ENCODE assay signal across 24 mouse cellular contexts in the genomic region with DNA sequence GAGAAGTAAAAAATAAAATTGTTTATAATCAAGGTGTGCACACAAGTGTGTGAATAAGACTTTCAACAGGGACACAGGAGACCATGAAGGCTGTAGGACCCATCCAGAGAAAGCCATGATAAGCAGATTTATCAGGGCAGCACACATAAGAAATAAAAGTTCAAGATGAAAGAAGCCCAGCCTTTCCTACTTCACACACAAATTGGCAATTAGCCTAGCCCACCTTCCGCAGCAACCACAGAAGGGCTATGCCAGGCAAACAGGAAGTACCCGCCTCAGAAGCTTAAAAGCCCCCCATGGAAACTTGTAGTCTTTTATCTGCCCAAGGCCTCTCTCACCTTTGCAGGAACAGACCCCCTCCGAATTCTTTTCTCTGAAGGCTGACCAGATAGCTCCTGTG.
DNase-seq lines count a peak whose midpoint lies in the region; ATAC-seq and TF ChIP-seq lines count a peak whose summit lies in the region.
"Had no signal": no experiment of that assay in that cellular context is flagged by ENCODE, and none has a peak within 500 bp of the region (broad histone marks: within the 10 kb centered on the region; RNA-seq: fewer than 3 reads in every experiment).

No protein-coding gene starts in this region.

- H3K4me3 ChIP-seq in spleen, adult 2 months (ENCODE audit: extremely low read depth, insufficient read depth, insufficient read length): no peak overlapping the region
- no peak overlapping the region for H3K4me3 ChIP-seq in forebrain, embryonic 14.5 days (ENCODE audit: low read depth, low read length)
- H3K4me3 ChIP-seq: embryonic facial prominence, embryonic 15.5 days; erythroblast, embryonic 14.5 days; forebrain, embryonic 10.5 days; heart, embryonic 10.5 days; hindbrain, embryonic 15.5 days had no signal

- no peak for TF ChIP-seq POLR2A in spleen, adult 2 months (IDR thresholded peaks at IDR 0.05; ENCODE audit: low read depth, low read length)

- peak; percentile 24; the same call in 1 of the 2 replicates for ATAC-seq in megakaryocyte progenitor cell, adult 5-6 weeks (replicated peaks; ENCODE audit: poor library complexity)
- no peak for ATAC-seq in forebrain, embryonic 14.5 days
- ATAC-seq: CD4-positive, CD25-positive, alpha-beta regulatory T cell, adult 4 months; forebrain, embryonic 16.5 days; Patski had no signal

- 36% methylated on average over 3 of the region's 3 CpGs for WGBS in spleen, adult 2 months
- 77% methylated on average over 3 of the region's 3 CpGs for WGBS in forebrain, embryonic 14.5 days

- H3K9ac ChIP-seq in forebrain, embryonic 14.5 days (ENCODE audit: low read length): no peak overlapping the region
- H3K9ac ChIP-seq: embryonic facial prominence, embryonic 15.5 days; hindbrain, embryonic 15.5 days had no signal

- no peak overlapping the region for H3K4me2 ChIP-seq in forebrain, embryonic 14.5 days (ENCODE audit: low read length)
- H3K4me2 ChIP-seq: embryonic facial prominence, embryonic 15.5 days; hindbrain, embryonic 15.5 days had no signal

- H3K4me1 ChIP-seq in spleen, adult 2 months (ENCODE audit: control insufficient read depth, insufficient read depth, insufficient read length): peaks cover 4% of the 10 kb centered on the region; the same call in 1 of the 2 replicates
- H3K4me1 ChIP-seq in forebrain, embryonic 14.5 days (ENCODE audit: control insufficient read depth, insufficient read depth, low read length): no peaks in the 10 kb centered on the region
- H3K4me1 ChIP-seq: embryonic facial prominence, embryonic 15.5 days; forebrain, embryonic 10.5 days; heart, embryonic 10.5 days; hindbrain, embryonic 15.5 days had no signal

- H3K27me3 ChIP-seq in spleen, adult 2 months (ENCODE audit: control insufficient read depth, insufficient read depth, low read length): no peaks in the 10 kb centered on the region
- H3K27me3 ChIP-seq in forebrain, embryonic 14.5 days (replicated peaks; ENCODE audit: control insufficient read depth, insufficient read depth, low read length): no peaks in the 10 kb centered on the region
- H3K27me3 ChIP-seq: embryonic facial prominence, embryonic 15.5 days; hindbrain, embryonic 15.5 days; Patski had no signal

- H3K36me3 ChIP-seq in spleen, adult 2 months (ENCODE audit: control insufficient read depth, insufficient read depth, low read length): no peaks in the 10 kb centered on the region
- no peaks in the 10 kb centered on the region for H3K36me3 ChIP-seq in forebrain, embryonic 14.5 days (ENCODE audit: control insufficient read depth, insufficient read depth, low read length)
- H3K36me3 ChIP-seq: embryonic facial prominence, embryonic 15.5 days; forebrain, embryonic 10.5 days; G1E; heart, embryonic 10.5 days; hindbrain, embryonic 15.5 days had no signal

- intact Hi-C loops in heart, postnatal 10 days (cut with DNase I): no loop called here

- no peak for TF ChIP-seq CTCF in spleen, adult 2 months (IDR thresholded peaks at IDR 0.05; ENCODE audit: extremely low read depth, insufficient read depth, insufficient read length, insufficient replicate concordance)

- no peaks in the 10 kb centered on the region for H3K9me3 ChIP-seq in forebrain, embryonic 14.5 days (replicated peaks; ENCODE audit: control insufficient read depth, low read length)
- H3K9me3 ChIP-seq: embryonic facial prominence, embryonic 15.5 days; forebrain, embryonic 10.5 days; heart, embryonic 10.5 days; hindbrain, embryonic 15.5 days had no signal

- peak overlapping the region; percentile 6; the same call in 1 of the 2 replicates for H3K27ac ChIP-seq in spleen, adult 2 months (ENCODE audit: insufficient read depth, low read length)
- H3K27ac ChIP-seq in forebrain, embryonic 14.5 days (ENCODE audit: low read depth, low read length): no peak overlapping the region
- H3K27ac ChIP-seq: embryonic facial prominence, embryonic 15.5 days; forebrain, embryonic 10.5 days; heart, embryonic 10.5 days; hindbrain, embryonic 15.5 days had no signal

- peak in 1 of 2 experiments; percentile 10 for DNase-seq in spleen, adult 2 months (ENCODE audit: low read depth in 1 of 2, low spot score in 2 of 2)
- DNase-seq in spleen, postnatal 14 days (ENCODE audit: low spot score in 2 of 2): no peak
- peak; percentile 46 for DNase-seq in thymus, postnatal 25 days
- DNase-seq in kidney, adult 11 months: no peak
- DNase-seq in forebrain, embryonic 14.5 days (ENCODE audit: low spot score): no peak
- no peak for DNase-seq in heart, postnatal 10 days
- DNase-seq: adrenal gland, adult 2 months; adrenal gland, postnatal 25 days; B cell, adult 2 months; cerebellum, adult 18-20 months; cerebellum, postnatal 10 days; embryo, embryonic 11 days; gastrocnemius, postnatal 10 days; heart, adult 18-20 months had no signal
